Mouse (Mus musculus): ENCODE results near the gene Slc28a1.

DNA sequence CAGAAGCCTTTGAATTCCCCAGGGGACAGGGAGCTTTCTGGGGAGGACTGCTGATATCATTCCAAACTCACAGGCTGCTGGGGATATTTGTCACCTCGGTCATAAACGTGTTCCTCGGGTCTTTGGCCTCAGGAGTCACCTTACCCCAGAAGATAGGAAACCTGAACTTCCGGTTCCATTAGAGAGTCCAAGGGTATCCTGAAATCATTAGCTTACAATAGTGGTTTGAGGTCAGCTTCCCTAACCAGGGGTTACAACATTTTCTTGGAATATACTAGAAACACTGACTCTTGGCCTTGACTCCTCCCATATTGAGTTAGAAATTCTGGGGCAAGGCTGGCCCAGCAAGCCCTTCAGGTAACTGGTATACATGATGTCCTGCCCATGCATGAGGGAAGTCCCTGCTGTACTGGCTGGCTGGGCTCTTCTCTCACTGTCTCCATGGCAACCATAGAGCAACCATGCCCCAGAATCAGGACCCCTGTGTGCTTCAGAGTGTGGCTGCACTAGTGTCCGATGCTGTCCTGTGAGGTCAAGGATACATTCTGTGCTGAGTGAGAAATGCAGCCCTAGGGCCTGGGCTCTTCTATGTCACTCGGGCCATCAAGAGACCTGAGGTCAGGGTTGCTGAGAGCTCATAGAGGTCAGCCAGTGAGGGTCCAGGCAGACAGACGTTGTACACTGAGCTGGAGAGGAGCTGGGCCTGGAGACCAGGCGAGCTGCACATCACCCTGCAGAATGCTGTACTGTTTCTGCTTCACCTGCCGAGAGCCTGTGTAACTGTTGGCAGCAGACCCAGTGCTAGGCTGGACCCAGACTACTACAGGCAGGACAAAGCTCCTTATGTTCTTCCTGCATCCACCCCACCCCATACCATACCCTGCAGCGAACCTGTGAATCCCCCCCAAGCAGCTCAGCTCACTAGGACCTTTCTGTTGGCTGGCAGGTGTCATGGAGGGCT lies 10.9 kb downstream of the Slc28a1 start:
- TF ChIP-seq CTCF (IDR thresholded peaks at IDR 0.05; ENCODE audit: control insufficient read depth, insufficient read depth, low read length) (no peak), POLR2A (IDR thresholded peaks at IDR 0.05; ENCODE audit: borderline replicate concordance, control insufficient read depth, low read depth, low read length) (no peak)
